Mouse (Mus musculus) small intestine, adult 2 months (tissue): ENCODE results near the gene 6430550D23Rik. TPM values are rescaled to one million over a fixed set of nuclear protein-coding genes. Genes with fewer than 3 reads are reported as not detected.
A peak's percentile ranks its signal among the peaks of the same experiment; 100 is the strongest.

Experiments
- H3K27ac ChIP-seq: fragments of 200-500 bp; 2 replicates; pipeline ENCODE4 v1.5.1; 2012; ENCODE audit warnings: low read depth, low read length, control low read depth, inconsistent platforms; ENCODE audit not compliant: insufficient read depth
- H3K27me3 ChIP-seq: fragments of 200-500 bp; 2 replicates; pipeline ENCODE4 v1.6.1; 2012; ENCODE audit warnings: mild to moderate bottlenecking, moderate library complexity, low read length, inconsistent platforms; ENCODE audit not compliant: control insufficient read depth, insufficient read depth
- H3K36me3 ChIP-seq: fragments of 200-500 bp; 2 replicates; pipeline ENCODE4 v1.6.1; 2012; ENCODE audit warnings: mild to moderate bottlenecking, low read length, control low read depth, inconsistent platforms; ENCODE audit not compliant: control insufficient read depth, insufficient read depth
- H3K4me1 ChIP-seq: fragments of 200-500 bp; 2 replicates; pipeline ENCODE4 v1.6.1; 2012; ENCODE audit warnings: low read length, inconsistent platforms, mixed read lengths; ENCODE audit not compliant: control insufficient read depth, insufficient read depth, insufficient read length
- H3K4me3 ChIP-seq: fragments of 200-500 bp; 2 replicates; pipeline ENCODE4 v1.5.1; 2012; ENCODE audit warnings: low read depth, mild to moderate bottlenecking, control low read depth, inconsistent platforms, low read length, moderate library complexity
- CTCF ChIP-seq: fragments of 200-500 bp; IDR thresholded peaks from 2 replicates; pipeline ENCODE4 v1.5.1; 2012; ENCODE audit warnings: low read depth, mild to moderate bottlenecking, control low read depth, inconsistent platforms, low read length, moderate library complexity, mixed read lengths; ENCODE audit not compliant: insufficient replicate concordance, insufficient read length; ENCODE audit errors: extremely low read depth
- POLR2A ChIP-seq: fragments of 200-500 bp; IDR thresholded peaks from 2 replicates; pipeline ENCODE4 v1.6.1; 2012; ENCODE audit warnings: low read depth, mild to moderate bottlenecking, control low read depth, inconsistent platforms, low read length, moderate library complexity
- WGBS: fragments of 180-500 bp; shearing (Covaris S2); methylation state at CpG from one replicate; pipeline ENCODE4 v1.1.7; 2018; 5-methylcytosine and 5-hydroxymethylcytosine counted together
- polyA plus RNA-seq: library from polyadenylated mRNA; depleted of rRNA; stranded (reverse); fragments of >200 nt; gene quantifications from 2 replicates; pipeline ENCODE4 v1.2.3, GENCODE M21; 2012; rRNA removed

Gene 6430550D23Rik
- 0.38 and 0.87 TPM in 2 replicates for polyA plus RNA-seq

DNA sequence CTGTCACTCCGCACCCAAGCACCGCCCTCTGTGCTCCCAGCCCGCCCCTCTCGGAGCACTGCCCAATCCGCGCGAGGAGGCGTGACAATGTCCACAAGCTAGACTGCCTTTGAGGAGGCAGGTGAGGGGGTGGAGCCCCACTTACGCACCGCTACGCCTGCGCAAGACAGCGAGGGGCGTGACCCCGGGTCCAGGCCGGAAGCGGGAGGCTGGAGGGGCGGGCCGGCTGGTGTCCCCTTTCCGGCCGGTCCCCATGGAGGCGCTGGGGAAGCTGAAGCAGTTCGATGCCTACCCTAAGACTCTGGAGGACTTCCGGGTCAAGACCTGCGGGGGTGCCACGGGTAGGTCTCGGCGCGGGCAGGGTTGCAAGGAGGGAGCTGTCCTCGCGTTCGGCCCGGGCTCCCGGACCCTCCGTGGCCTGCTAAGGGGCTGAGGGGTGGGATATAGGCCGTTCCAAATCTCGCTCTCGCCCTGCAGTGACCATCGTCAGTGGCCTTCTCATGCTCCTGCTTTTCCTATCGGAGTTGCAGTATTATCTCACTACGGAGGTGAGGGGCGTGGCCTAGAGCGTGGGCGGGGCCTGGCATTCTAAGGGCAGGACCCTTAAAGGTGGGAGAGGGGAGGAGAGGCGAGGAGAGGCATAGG lies at the start of gene 6430550D23Rik, which contains the start of gene Ergic3:
TSS of gene 6430550D23Rik (minus strand) at position 90 of the 645 bp plus-strand sequence.
TSS of gene Ergic3 (plus strand) at position 158 of the 645 bp plus-strand sequence.
- Histone ChIP-seq H3K36me3 (peaks cover 24% of the 10 kb centered on the region), H3K27ac (peak within 1 kb of the TSS; percentile 51), H3K4me1 (peaks cover 6% of the 10 kb centered on the region; the same call in 1 of the 2 replicates), H3K4me3 (peak within 1 kb of the TSS; percentile 86), H3K27me3 (no peaks in the 10 kb centered on the region)
- under 1% methylated on average over 45 of the region's 45 CpGs for WGBS
- TF ChIP-seq POLR2A: no peak
- TF ChIP-seq CTCF: no peak

DNA sequence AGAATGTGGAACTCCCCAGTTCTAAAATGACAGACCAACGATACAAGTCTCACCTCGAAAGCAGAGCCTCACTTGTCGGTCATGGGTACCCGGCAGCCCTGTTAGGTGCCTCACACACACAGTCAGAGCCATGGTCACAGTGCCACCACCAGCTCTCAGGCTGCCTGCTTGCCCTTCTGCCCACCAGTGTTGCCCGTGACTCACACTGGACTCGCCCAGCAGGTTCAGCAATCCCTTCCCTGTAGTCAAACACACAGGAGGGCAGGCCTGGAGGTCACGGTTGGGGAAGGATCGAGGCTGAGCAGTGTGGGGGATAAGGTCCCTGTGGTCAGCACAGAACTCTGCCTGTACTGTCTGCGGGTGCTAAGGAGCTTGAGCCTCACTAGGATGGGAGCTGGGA lies 45.0 kb upstream of the 6430550D23Rik start, which contains the start of gene Fer1l4:
TSS of gene Fer1l4 (minus strand) at position 132 of the 400 bp plus-strand sequence.
- WGBS: 49% methylated on average over 9 of the region's 9 CpGs
- TF ChIP-seq POLR2A (no peak), CTCF (no peak)
- no peak within 1 kb of the TSS for H3K4me3 ChIP-seq

GRCm38 (mm10) chr2:156047929-156048328 lies 40.2 kb upstream of the 6430550D23Rik start:
- H3K36me3 ChIP-seq: no peaks in the 10 kb centered on the region
- peaks cover 6% of the 10 kb centered on the region for H3K4me1 ChIP-seq
- H3K27ac ChIP-seq: no peak overlapping the region
- peak overlapping the region; percentile 7 for H3K4me3 ChIP-seq
- TF ChIP-seq POLR2A (no peak), CTCF (no peak)
- no peaks in the 10 kb centered on the region for H3K27me3 ChIP-seq
- WGBS: 11% methylated on average over 19 of the region's 19 CpGs

More for the DNA sequence above, 45.0 kb upstream of the 6430550D23Rik start, which contains the start of gene Fer1l4:
- peaks cover 6% of the 10 kb centered on the region for H3K4me1 ChIP-seq
- no peak within 1 kb of the TSS for H3K27ac ChIP-seq
- no peaks in the 10 kb centered on the region for H3K36me3 ChIP-seq
- no peaks in the 10 kb centered on the region for H3K27me3 ChIP-seq

DNA sequence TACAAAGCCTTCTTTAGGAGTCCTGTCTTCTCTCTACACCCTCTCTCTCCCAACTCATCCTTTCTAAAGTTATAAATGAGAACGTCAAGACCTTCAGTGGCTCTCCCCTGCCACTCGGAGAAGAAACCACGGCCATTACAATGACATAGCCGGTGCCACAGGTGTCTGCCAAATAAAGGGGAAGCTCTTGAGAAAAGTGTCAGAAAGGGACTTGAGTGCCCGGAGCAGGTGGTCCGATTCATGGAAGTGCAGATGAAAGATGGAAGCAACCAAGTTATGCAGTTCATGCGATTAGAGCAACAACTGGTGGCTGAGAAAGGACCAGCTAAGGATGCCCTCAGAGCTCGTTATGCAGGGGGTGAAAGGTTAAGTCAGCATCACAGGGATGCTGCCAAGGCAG lies 35.1 kb upstream of the 6430550D23Rik start:
- H3K4me3 ChIP-seq: no peak overlapping the region
- no peaks in the 10 kb centered on the region; the same call in 1 of the 2 replicates for H3K4me1 ChIP-seq
- H3K27me3 ChIP-seq: no peaks in the 10 kb centered on the region
- no peaks in the 10 kb centered on the region for H3K36me3 ChIP-seq
- 77% methylated on average over 8 of the region's 8 CpGs for WGBS
- no peak overlapping the region for H3K27ac ChIP-seq
- TF ChIP-seq POLR2A: no peak
- TF ChIP-seq CTCF: no peak

- TF ChIP-seq CTCF: no peak
- no peak for TF ChIP-seq POLR2A
- H3K36me3 ChIP-seq: no peaks in the 10 kb centered on the region
- no peaks in the 10 kb centered on the region for H3K4me1 ChIP-seq
- H3K27me3 ChIP-seq: no peaks in the 10 kb centered on the region
- 51% methylated on average over 3 of the region's 3 CpGs for WGBS
- H3K27ac ChIP-seq: no peak overlapping the region
- no peak overlapping the region for H3K4me3 ChIP-seq
These were observed 31.6 kb upstream of the 6430550D23Rik start for GRCm38 (mm10) chr2:156039390-156039789.

DNA sequence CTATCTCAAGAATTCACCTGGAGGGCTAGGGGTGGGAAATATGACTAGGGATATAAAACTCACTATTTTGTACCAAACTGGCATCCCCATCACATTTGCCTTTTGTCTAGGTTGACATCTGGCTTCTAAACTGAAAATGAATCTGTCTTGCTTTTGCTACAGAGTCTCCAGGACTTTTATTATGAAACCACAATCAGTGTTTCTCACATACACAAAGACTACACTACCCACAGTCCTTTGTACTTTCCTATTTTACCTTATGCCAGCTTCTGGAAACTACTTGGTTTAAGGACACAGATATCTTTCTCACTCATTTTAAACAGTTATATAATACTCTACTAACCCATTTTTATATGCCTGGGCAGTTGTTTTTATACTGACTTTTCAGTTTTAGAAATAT lies 17.7 kb upstream of the 6430550D23Rik start:
- Histone ChIP-seq H3K36me3 (no peaks in the 10 kb centered on the region), H3K4me1 (peaks cover 3% of the 10 kb centered on the region; the same call in 1 of the 2 replicates), H3K4me3 (no peak overlapping the region), H3K27ac (no peak overlapping the region), H3K27me3 (no peaks in the 10 kb centered on the region)
- TF ChIP-seq POLR2A (no peak), CTCF (no peak)

- Histone ChIP-seq H3K27me3 (no peaks in the 10 kb centered on the region), H3K36me3 (peaks cover 18% of the 10 kb centered on the region)
- 77% methylated on average over 2 of the region's 2 CpGs for WGBS
These were observed 14.0 kb upstream of the 6430550D23Rik start for GRCm38 (mm10) chr2:156021765-156022164.

More at GRCm38 (mm10) chr2:156021765-156022164, 14.0 kb upstream of the 6430550D23Rik start:
- Histone ChIP-seq H3K4me3 (no peak overlapping the region), H3K27ac (no peak overlapping the region), H3K4me1 (peaks cover 3% of the 10 kb centered on the region; the same call in 1 of the 2 replicates)
- TF ChIP-seq POLR2A: no peak
- TF ChIP-seq CTCF: no peak
